Mouse (Mus musculus) retina, embryonic 14.5 days (tissue): Measurements from ENCODE around the gene Pcnp.
"Not testable (repeated sequence)": the region's sequence is repeated elsewhere in the genome, so short reads cannot be mapped to it uniquely, and the experiment has no call there.

ENCODE experiments used
- DNase-seq: peaks from one replicate; pipeline ENCODE4 v3.0.0-alpha.2; 2015; ENCODE audit warnings: low spot score

Gene Pcnp

GRCm38 (mm10) chr16:56029661-56030082 lies at the start of gene Pcnp:
Gene Pcnp (minus strand): TSS chr16:56029739.
- DNase-seq, result peak; percentile 97

GRCm38 (mm10) chr16:56076121-56076869 lies 46.8 kb upstream of the Pcnp start:
- no peak for DNase-seq

GRCm38 (mm10) chr16:56075222-56076111 lies 45.9 kb upstream of the Pcnp start:
- peak; percentile 94 for DNase-seq

- DNase-seq, result peak; percentile 9
These were observed 45.0 kb upstream of the Pcnp start for GRCm38 (mm10) chr16:56074565-56074964.

- DNase-seq, result no peak
These were observed 44.6 kb upstream of the Pcnp start for GRCm38 (mm10) chr16:56074122-56074521.

GRCm38 (mm10) chr16:56073150-56073549 lies 43.6 kb upstream of the Pcnp start:
- not testable (repeated sequence) for DNase-seq

- DNase-seq, result no peak
These were observed 43.0 kb upstream of the Pcnp start for GRCm38 (mm10) chr16:56072533-56072932.

- DNase-seq, result no peak
These were observed 42.0 kb upstream of the Pcnp start for GRCm38 (mm10) chr16:56071317-56072232.

GRCm38 (mm10) chr16:56068523-56069070 lies 39.1 kb upstream of the Pcnp start:
- DNase-seq, result no peak

- DNase-seq, result no peak
These were observed 36.6 kb upstream of the Pcnp start for GRCm38 (mm10) chr16:56066113-56066512.

GRCm38 (mm10) chr16:56064334-56064990 lies 34.9 kb upstream of the Pcnp start:
- peak; percentile 89 for DNase-seq

- DNase-seq, result no peak
These were observed 33.4 kb upstream of the Pcnp start for GRCm38 (mm10) chr16:56062981-56063380.

GRCm38 (mm10) chr16:56061995-56062594 lies 32.6 kb upstream of the Pcnp start:
- DNase-seq, result no peak

- no peak for DNase-seq
These were observed 28.6 kb upstream of the Pcnp start for GRCm38 (mm10) chr16:56058151-56058550.

- DNase-seq, result no peak
These were observed 27.5 kb upstream of the Pcnp start for GRCm38 (mm10) chr16:56056944-56057590.

- DNase-seq, result no peak
These were observed 26.4 kb upstream of the Pcnp start for GRCm38 (mm10) chr16:56055911-56056310.

GRCm38 (mm10) chr16:56048038-56048437 lies 18.5 kb upstream of the Pcnp start, which contains the start of gene Senp7:
Gene Senp7 (plus strand): TSS chr16:56048338.
- not testable (repeated sequence) for DNase-seq

- DNase-seq, result no peak
These were observed 8.6 kb upstream of the Pcnp start for GRCm38 (mm10) chr16:56038090-56038489.

GRCm38 (mm10) chr16:56037138-56038010 lies 7.8 kb upstream of the Pcnp start, which contains the start of gene Trmt10c:
Gene Trmt10c (minus strand): TSS chr16:56037819.
- peak; percentile 91 for DNase-seq
